Mouse (Mus musculus): ENCODE data around the gene Asic1. TPM values are rescaled to one million over a fixed set of nuclear protein-coding genes. Genes with fewer than 3 reads are reported as not detected.

Gene Asic1
- polyA plus RNA-seq, 1 experiment from 2014 or later: 63.6 TPM

GRCm38 (mm10) chr15:99651163-99651872, 18.9 kb upstream of the Asic1 start, which contains the start of gene Racgap1:
TSS of gene Racgap1 (minus strand) at chr15:99651656.
- WGBS: under 1% methylated on average over 65 of the region's 68 CpGs
- H3K27ac ChIP-seq (replicated peaks): peak within 1 kb of the TSS; percentile 49; the same call in 1 of the 2 replicates
- peak within 1 kb of the TSS; percentile 67 for H3K9ac ChIP-seq
- H3K4me3 ChIP-seq: peak within 1 kb of the TSS; percentile 86
- H3K27me3 ChIP-seq: no peaks in the 10 kb centered on the region
- H3K9me3 ChIP-seq: no peaks in the 10 kb centered on the region
- no peaks in the 10 kb centered on the region for H3K36me3 ChIP-seq
- peak within 1 kb of the TSS; percentile 94 for H3K4me2 ChIP-seq
- H3K4me1 ChIP-seq (replicated peaks): peaks cover 60% of the 10 kb centered on the region
- ATAC-seq (ENCODE audit: low FRiP score, low read depth): peak; percentile 91

- ATAC-seq (ENCODE audit: low FRiP score, low read depth): no peak
- Histone ChIP-seq H3K4me1 (replicated peaks) (peaks cover 61% of the 10 kb centered on the region), H3K9ac (peak overlapping the region; percentile 14; the same call in 1 of the 2 replicates), H3K36me3 (no peaks in the 10 kb centered on the region), H3K27me3 (no peaks in the 10 kb centered on the region), H3K4me3 (peak overlapping the region; percentile 86), H3K4me2 (peak overlapping the region; percentile 94), H3K9me3 (no peaks in the 10 kb centered on the region), H3K27ac (replicated peaks) (peak overlapping the region; percentile 49; the same call in 1 of the 2 replicates)
- 78% methylated on average over 10 of the region's 10 CpGs for WGBS
Observed at GRCm38 (mm10) chr15:99651984-99652872, 17.9 kb upstream of the Asic1 start.

- no peaks in the 10 kb centered on the region for H3K9me3 ChIP-seq
- H3K4me2 ChIP-seq: peak overlapping the region; percentile 51
- no peak overlapping the region for H3K27ac ChIP-seq (replicated peaks)
- no peak overlapping the region; the same call in 1 of the 2 replicates for H3K4me3 ChIP-seq
- no peak for ATAC-seq (ENCODE audit: low FRiP score, low read depth)
- no peak overlapping the region for H3K9ac ChIP-seq
- no peaks in the 10 kb centered on the region for H3K27me3 ChIP-seq
- WGBS: 9% methylated on average over 8 of the region's 8 CpGs
- peaks cover 52% of the 10 kb centered on the region for H3K4me1 ChIP-seq (replicated peaks)
- no peaks in the 10 kb centered on the region for H3K36me3 ChIP-seq
Observed at GRCm38 (mm10) chr15:99653291-99653690, 16.9 kb upstream of the Asic1 start.

- Histone ChIP-seq H3K9ac (peak overlapping the region; percentile 20; the same call in 1 of the 2 replicates), H3K9me3 (no peaks in the 10 kb centered on the region), H3K4me1 (replicated peaks) (peaks cover 47% of the 10 kb centered on the region), H3K4me2 (peak overlapping the region; percentile 51), H3K27ac (replicated peaks) (no peak overlapping the region), H3K36me3 (no peaks in the 10 kb centered on the region), H3K27me3 (no peaks in the 10 kb centered on the region), H3K4me3 (peak overlapping the region; percentile 16)
- 3% methylated on average over 20 of the region's 21 CpGs for WGBS
- no peak for ATAC-seq (ENCODE audit: low FRiP score, low read depth)
Observed at GRCm38 (mm10) chr15:99653876-99654275, 16.3 kb upstream of the Asic1 start.

GRCm38 (mm10) chr15:99655956-99656355, 14.2 kb upstream of the Asic1 start:
- ATAC-seq (ENCODE audit: low FRiP score, low read depth): no peak
- 28% methylated on average over 9 of the region's 9 CpGs for WGBS
- no peak overlapping the region; the same call in 1 of the 2 replicates for H3K9ac ChIP-seq
- no peaks in the 10 kb centered on the region for H3K36me3 ChIP-seq
- 0 out of 2 replicates have a peak overlapping the region, but pooled peaks have one; percentile 14 for H3K27ac ChIP-seq (replicated peaks)
- H3K4me2 ChIP-seq: no peak overlapping the region
- no peaks in the 10 kb centered on the region for H3K9me3 ChIP-seq
- H3K27me3 ChIP-seq: no peaks in the 10 kb centered on the region
- peaks cover 27% of the 10 kb centered on the region for H3K4me1 ChIP-seq (replicated peaks)
- H3K4me3 ChIP-seq: no peak overlapping the region

- 60% methylated on average over 2 of the region's 2 CpGs for WGBS
- peaks cover 18% of the 10 kb centered on the region for H3K4me1 ChIP-seq (replicated peaks)
- no peak for ATAC-seq (ENCODE audit: low FRiP score, low read depth)
Observed at GRCm38 (mm10) chr15:99658437-99658836, 11.7 kb upstream of the Asic1 start.

GRCm38 (mm10) chr15:99661121-99661830, 8.9 kb upstream of the Asic1 start:
- WGBS: 93% methylated on average over 15 of the region's 15 CpGs
- H3K4me3 ChIP-seq: no peak overlapping the region
- H3K4me2 ChIP-seq: no peak overlapping the region
- no peaks in the 10 kb centered on the region for H3K27me3 ChIP-seq
- ATAC-seq (ENCODE audit: low FRiP score, low read depth): no peak
- H3K36me3 ChIP-seq: no peaks in the 10 kb centered on the region
- H3K4me1 ChIP-seq (replicated peaks): peaks cover 27% of the 10 kb centered on the region
- H3K9me3 ChIP-seq: no peaks in the 10 kb centered on the region
- no peak overlapping the region for H3K27ac ChIP-seq (replicated peaks)
- H3K9ac ChIP-seq: no peak overlapping the region

More at GRCm38 (mm10) chr15:99658437-99658836, 11.7 kb upstream of the Asic1 start:
- no peak overlapping the region for H3K27ac ChIP-seq (replicated peaks)
- no peaks in the 10 kb centered on the region for H3K36me3 ChIP-seq
- H3K4me3 ChIP-seq: no peak overlapping the region
- no peaks in the 10 kb centered on the region for H3K27me3 ChIP-seq
- H3K9me3 ChIP-seq: no peaks in the 10 kb centered on the region
- no peak overlapping the region for H3K4me2 ChIP-seq
- no peak overlapping the region for H3K9ac ChIP-seq

GRCm38 (mm10) chr15:99662371-99662770, 7.8 kb upstream of the Asic1 start:
- no peaks in the 10 kb centered on the region for H3K9me3 ChIP-seq
- H3K4me3 ChIP-seq: no peak overlapping the region
- no peak overlapping the region for H3K9ac ChIP-seq
- no peak overlapping the region for H3K27ac ChIP-seq (replicated peaks)
- ATAC-seq (ENCODE audit: low FRiP score, low read depth): no peak
- H3K36me3 ChIP-seq: no peaks in the 10 kb centered on the region
- H3K27me3 ChIP-seq: no peaks in the 10 kb centered on the region
- no peak overlapping the region for H3K4me2 ChIP-seq
- peaks cover 30% of the 10 kb centered on the region for H3K4me1 ChIP-seq (replicated peaks)
- WGBS: 62% methylated on average over 7 of the region's 7 CpGs

- Histone ChIP-seq H3K27ac (replicated peaks) (peak overlapping the region; percentile 78), H3K4me2 (peak overlapping the region; percentile 60), H3K27me3 (no peaks in the 10 kb centered on the region), H3K36me3 (no peaks in the 10 kb centered on the region), H3K9me3 (no peaks in the 10 kb centered on the region), H3K4me1 (replicated peaks) (peaks cover 38% of the 10 kb centered on the region), H3K9ac (peak overlapping the region; percentile 49), H3K4me3 (peak overlapping the region; percentile 37)
- WGBS: 3% methylated on average over 17 of the region's 17 CpGs
- peak; percentile 42 for ATAC-seq (ENCODE audit: low FRiP score, low read depth)
Observed at GRCm38 (mm10) chr15:99663964-99664599, 6.1 kb upstream of the Asic1 start.

GRCm38 (mm10) chr15:99664600-99665451, 5.3 kb upstream of the Asic1 start:
- Histone ChIP-seq H3K4me2 (peak overlapping the region; percentile 60), H3K9ac (peak overlapping the region; percentile 49), H3K4me1 (replicated peaks) (peaks cover 45% of the 10 kb centered on the region), H3K36me3 (no peaks in the 10 kb centered on the region), H3K4me3 (peak overlapping the region; percentile 37), H3K27me3 (no peaks in the 10 kb centered on the region), H3K9me3 (no peaks in the 10 kb centered on the region), H3K27ac (replicated peaks) (peak overlapping the region; percentile 78)
- peak; percentile 65 for ATAC-seq (ENCODE audit: low FRiP score, low read depth)
- 2% methylated on average over 51 of the region's 52 CpGs for WGBS
